Mouse (Mus musculus) bone marrow, adult 2 months (tissue): ENCODE measurements around the gene Brf1.

Experiments
- CTCF ChIP-seq: fragments of 200-500 bp; IDR thresholded peaks from 2 replicates; pipeline ENCODE4 v1.5.1; 2011; ENCODE audit warnings: low read length, control low read depth; ENCODE audit not compliant: control insufficient read depth, insufficient read depth
- POLR2A ChIP-seq: fragments of 200-500 bp; IDR thresholded peaks from 2 replicates; pipeline ENCODE4 v1.6.1; 2011; ENCODE audit warnings: low read depth, mild to moderate bottlenecking, control low read depth, low read length, borderline replicate concordance; ENCODE audit not compliant: control insufficient read depth

GRCm38 (mm10) chr12:112915587-112915986, 84.9 kb downstream of the Brf1 start:
- TF ChIP-seq CTCF (no peak), POLR2A (no peak)
